Mouse (Mus musculus) spleen, postnatal 10 days (tissue): ENCODE data around the gene Hist4h4.
A peak's percentile ranks its signal among the peaks of the same experiment; 100 is the strongest.

Source experiments
- DNase-seq, 2 experiments: peaks; one replicate each; pipeline ENCODE4 v3.0.0; 2021 to 2022; ENCODE audit warnings: low spot score in 2 of 2

Gene Hist4h4

GRCm38 (mm10) chr6:136803739-136804633 lies at the start of gene Hist4h4:
Hist4h4 (minus strand) TSS chr6:136804415.
- peak; percentile 96 to 99 for DNase-seq

- no peak for DNase-seq
These were observed 48.5 kb upstream of the Hist4h4 start for GRCm38 (mm10) chr6:136852762-136853161.

- no peak for DNase-seq
These were observed 48.1 kb upstream of the Hist4h4 start for GRCm38 (mm10) chr6:136852348-136852747.

- DNase-seq = no peak
These were observed 46.1 kb upstream of the Hist4h4 start for GRCm38 (mm10) chr6:136850267-136850666.

GRCm38 (mm10) chr6:136848971-136849370 lies 44.8 kb upstream of the Hist4h4 start:
- DNase-seq = no peak

- DNase-seq = no peak
These were observed 44.2 kb upstream of the Hist4h4 start for GRCm38 (mm10) chr6:136848399-136848798.

GRCm38 (mm10) chr6:136847790-136848189 lies 43.6 kb upstream of the Hist4h4 start:
- DNase-seq = peak; percentile 81 to 91

GRCm38 (mm10) chr6:136847267-136847666 lies 43.1 kb upstream of the Hist4h4 start:
- DNase-seq = no peak

GRCm38 (mm10) chr6:136845706-136846480 lies 41.7 kb upstream of the Hist4h4 start:
- no peak for DNase-seq

- DNase-seq = no peak
These were observed 40.7 kb upstream of the Hist4h4 start for GRCm38 (mm10) chr6:136844903-136845302.

GRCm38 (mm10) chr6:136837323-136837722 lies 33.1 kb upstream of the Hist4h4 start:
- DNase-seq = no peak

GRCm38 (mm10) chr6:136835352-136835751 lies 31.1 kb upstream of the Hist4h4 start, which contains the start of gene Smco3:
Smco3 (minus strand) TSS chr6:136835452.
- no peak for DNase-seq

- DNase-seq = no peak
These were observed 27.5 kb upstream of the Hist4h4 start for GRCm38 (mm10) chr6:136831712-136832111.

- no peak for DNase-seq
These were observed 24.5 kb upstream of the Hist4h4 start for GRCm38 (mm10) chr6:136828681-136829080.

GRCm38 (mm10) chr6:136827881-136828561 lies 23.8 kb upstream of the Hist4h4 start, which contains the start of gene Wbp11:
Wbp11 (minus strand) TSS chr6:136828233.
- peak; percentile 88 to 95 for DNase-seq

- DNase-seq = no peak
These were observed 23.3 kb upstream of the Hist4h4 start, which contains the start of gene BC049715 for GRCm38 (mm10) chr6:136827516-136827880. BC049715 (plus strand) TSS chr6:136827626.

GRCm38 (mm10) chr6:136827116-136827515 lies 22.9 kb upstream of the Hist4h4 start:
- no peak for DNase-seq

- no peak for DNase-seq
These were observed 20.8 kb upstream of the Hist4h4 start for GRCm38 (mm10) chr6:136824987-136825386.

GRCm38 (mm10) chr6:136821086-136821485 lies 16.9 kb upstream of the Hist4h4 start:
- no peak for DNase-seq

- no peak for DNase-seq
These were observed 16.2 kb upstream of the Hist4h4 start for GRCm38 (mm10) chr6:136820381-136820780.

GRCm38 (mm10) chr6:136817549-136817948 lies 13.3 kb upstream of the Hist4h4 start:
- no peak for DNase-seq

GRCm38 (mm10) chr6:136816826-136817225 lies 12.6 kb upstream of the Hist4h4 start:
- no peak for DNase-seq
